Mouse (Mus musculus) G1E (cell line): ENCODE results near the gene Hbp1. TPM values are rescaled to one million over a fixed set of nuclear protein-coding genes. Genes with fewer than 3 reads are reported as not detected.

Experiments
- ATAC-seq: 2 replicates; pipeline ENCODE4 v1.8.0; 2016; ENCODE audit warnings: mild to moderate bottlenecking; ENCODE audit not compliant: insufficient number of reproducible peaks, poor library complexity, low FRiP score, severe bottlenecking; ENCODE audit errors: extremely low read depth
- DNase-seq: peaks from one replicate; pipeline ENCODE4 v3.0.0; 2012; ENCODE audit warnings: low spot score
- H3K27me3 ChIP-seq: 2 replicates; pipeline ENCODE4 v1.6.1; 2012; ENCODE audit warnings: mild to moderate bottlenecking, low read length, inconsistent platforms; ENCODE audit not compliant: insufficient read depth
- H3K36me3 ChIP-seq: replicated peaks from 2 replicates; pipeline ENCODE3; 2012; ENCODE audit warnings: mild to moderate bottlenecking, inconsistent platforms
- H3K4me1 ChIP-seq: 2 replicates; pipeline ENCODE4 v1.6.1; 2012; ENCODE audit warnings: low read depth, low read length, inconsistent platforms, mixed read lengths; ENCODE audit not compliant: insufficient read depth
- H3K4me3 ChIP-seq: 2 replicates; pipeline ENCODE4 v1.5.1; 2012; ENCODE audit warnings: low read depth, mild to moderate bottlenecking, inconsistent platforms, low read length, moderate library complexity, mixed read lengths
- H3K9me3 ChIP-seq: replicated peaks from 2 replicates; pipeline ENCODE4 v1.6.1; 2012; ENCODE audit warnings: inconsistent platforms
- CTCF ChIP-seq: IDR thresholded peaks from 2 replicates; pipeline ENCODE4 v1.5.1; 2012; ENCODE audit warnings: low read depth, low read length, inconsistent platforms, mixed read lengths
- GATA1 ChIP-seq: IDR thresholded peaks from 2 replicates; pipeline ENCODE4 v1.6.1; 2012; ENCODE audit warnings: borderline replicate concordance, low read length, inconsistent platforms, mixed read lengths
- GATA2 ChIP-seq: IDR thresholded peaks from 2 replicates; pipeline ENCODE4 v1.6.1; 2012; ENCODE audit warnings: low read depth, low read length, inconsistent platforms, borderline replicate concordance
- POLR2AphosphoS5 ChIP-seq: IDR thresholded peaks from 2 replicates; pipeline ENCODE4 v1.6.1; 2012; ENCODE audit warnings: low read depth, low read length, inconsistent platforms; ENCODE audit not compliant: insufficient replicate concordance
- TAL1 ChIP-seq: conservative IDR thresholded peaks from 2 replicates; pipeline ENCODE4 v1.6.1; 2012; ENCODE audit warnings: low read depth, low read length, inconsistent platforms, mixed read lengths
- polyA plus RNA-seq: library from polyadenylated mRNA; stranded (reverse); fragments of >175 nt; gene quantifications from 2 replicates; pipeline ENCODE4 v1.2.3, GENCODE M21; 2012
- total RNA-seq, 2 experiments: library from RNA; stranded (forward) in 1 of 2; stranded (reverse) in 1 of 2; fragments of 200-1000 nt in 1 of 2; fragments of >200 nt in 1 of 2; fragmentation: Nextera tagmentation in 1 of 2; gene quantifications; 2 replicates each; pipeline ENCODE4 v1.2.3; 2014 to 2017

The Hbp1 gene
- total and polyA plus RNA-seq, 3 experiments = 2.5 to 152 (median 120) TPM

DNA sequence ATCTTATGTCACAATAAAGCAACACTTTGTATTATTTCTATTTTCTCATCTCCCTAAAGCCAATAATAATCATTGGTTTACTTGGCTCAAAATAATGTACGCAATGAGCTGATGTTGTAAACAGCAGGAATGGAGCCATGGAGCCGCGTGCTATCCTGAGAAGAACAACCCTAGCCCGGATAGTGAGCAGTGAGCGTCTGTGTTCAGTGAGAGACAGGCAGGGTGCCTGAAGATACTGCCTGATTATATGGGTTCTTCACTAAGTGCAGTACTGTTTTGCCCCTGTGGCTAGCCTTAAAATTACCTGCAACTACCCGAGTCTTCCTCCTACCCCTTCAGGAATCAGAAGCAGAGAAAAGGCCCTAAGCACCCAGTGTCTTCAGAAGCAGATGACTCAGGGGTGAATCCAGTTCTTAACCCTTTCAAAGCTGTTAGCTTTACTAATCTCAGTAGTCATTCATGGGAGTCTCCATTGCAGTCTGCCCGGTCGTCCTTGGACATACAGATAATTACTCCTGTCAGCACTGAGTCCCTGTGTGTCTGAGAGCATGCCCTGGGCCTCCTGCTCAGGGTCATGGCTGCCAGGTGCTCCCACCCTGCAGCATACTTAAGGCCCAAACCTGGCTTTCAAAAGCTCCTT lies 55.1 kb downstream of the Hbp1 start:
- H3K36me3 ChIP-seq = peaks cover 59% of the 10 kb centered on the region

DNA sequence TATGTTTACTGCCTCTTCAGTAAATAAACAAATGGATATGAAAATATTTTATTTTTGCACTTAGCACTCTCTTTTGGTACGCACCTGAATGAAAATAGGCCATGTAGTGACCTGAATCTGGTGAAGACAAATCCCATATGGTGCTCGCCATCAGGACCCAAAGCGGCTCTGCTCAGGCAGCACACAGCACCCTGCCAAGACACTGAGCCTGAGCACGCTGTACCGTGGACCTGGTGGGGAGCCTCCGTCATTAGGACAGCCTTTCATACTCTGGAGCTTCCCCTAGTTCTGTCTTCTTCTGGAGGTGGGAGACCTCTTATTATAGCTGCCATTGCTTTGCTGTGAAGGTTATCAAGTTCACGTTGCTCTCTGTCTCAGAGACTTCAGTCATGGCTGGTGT lies 57.6 kb downstream of the Hbp1 start:
- TF ChIP-seq TAL1 (no peak), POLR2AphosphoS5 (no peak), GATA2 (no peak), CTCF (no peak), GATA1 (no peak)
- H3K4me3 ChIP-seq = no peak overlapping the region
- ATAC-seq (no peak), DNase-seq (no peak)
- H3K36me3 ChIP-seq = peaks cover 66% of the 10 kb centered on the region
- H3K4me1 ChIP-seq = 0 out of 2 replicates have a peak, but pooled peaks cover 2% of the 10 kb centered on the region
- H3K9me3 ChIP-seq = no peaks in the 10 kb centered on the region
- no peaks in the 10 kb centered on the region for H3K27me3 ChIP-seq

More for the DNA sequence above, 55.1 kb downstream of the Hbp1 start:
- Histone ChIP-seq H3K9me3 (no peaks in the 10 kb centered on the region), H3K27me3 (no peaks in the 10 kb centered on the region), H3K4me3 (no peak overlapping the region), H3K4me1 (0 out of 2 replicates have a peak, but pooled peaks cover 2% of the 10 kb centered on the region)
- no peak for TF ChIP-seq GATA2
- no peak for TF ChIP-seq CTCF
- ATAC-seq = no peak
- no peak for DNase-seq

DNA sequence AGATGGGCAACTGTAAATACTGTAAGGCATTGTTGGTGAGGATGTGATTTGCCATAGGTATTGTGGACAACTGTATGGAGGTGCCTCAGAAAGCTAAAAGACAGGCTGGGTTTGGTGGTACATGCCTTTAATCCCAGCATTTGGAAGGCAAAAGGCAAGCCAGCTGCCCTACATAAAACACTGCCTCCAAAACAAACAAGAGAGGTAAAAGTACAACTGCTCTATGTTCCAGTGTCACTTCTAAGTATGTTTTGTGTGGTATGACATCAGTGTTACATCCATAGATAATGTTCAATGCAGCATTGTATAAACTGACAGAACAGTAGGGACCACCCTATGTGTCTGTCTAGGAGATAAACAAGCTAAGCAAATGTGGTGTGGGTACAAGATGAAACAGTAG lies 58.3 kb downstream of the Hbp1 start:
- no peak for ATAC-seq
- no peaks in the 10 kb centered on the region for H3K27me3 ChIP-seq
- H3K4me3 ChIP-seq = no peak overlapping the region
- no peak for DNase-seq
- H3K4me1 ChIP-seq = 0 out of 2 replicates have a peak, but pooled peaks cover 2% of the 10 kb centered on the region
- peaks cover 66% of the 10 kb centered on the region for H3K36me3 ChIP-seq
- H3K9me3 ChIP-seq = no peaks in the 10 kb centered on the region
- TF ChIP-seq TAL1 = no peak
- no peak for TF ChIP-seq POLR2AphosphoS5
- no peak for TF ChIP-seq CTCF
- TF ChIP-seq GATA1 = no peak
- TF ChIP-seq GATA2 = no peak

DNA sequence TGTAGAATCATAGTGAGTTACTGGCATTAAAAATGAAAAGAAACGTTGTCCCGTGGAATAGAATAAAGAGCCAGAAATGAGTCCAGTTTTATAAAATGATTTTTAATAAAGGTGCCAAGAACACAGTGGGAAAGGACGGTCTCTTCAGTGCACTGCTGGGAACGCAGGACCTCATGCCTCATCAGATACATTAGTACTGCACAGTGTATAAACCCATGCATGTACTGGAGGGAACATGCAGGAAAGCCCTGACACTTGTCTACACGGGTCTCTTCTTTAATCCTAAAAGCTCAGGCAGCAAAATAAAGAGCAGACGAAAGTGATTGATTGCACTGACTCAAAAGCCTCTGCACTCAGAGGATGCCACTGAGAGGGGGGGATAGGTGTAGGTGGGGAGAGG lies 59.6 kb downstream of the Hbp1 start:
- ATAC-seq (no peak), DNase-seq (no peak)
- Histone ChIP-seq H3K9me3 (no peaks in the 10 kb centered on the region), H3K27me3 (no peaks in the 10 kb centered on the region), H3K4me3 (no peak overlapping the region), H3K36me3 (peaks cover 67% of the 10 kb centered on the region), H3K4me1 (no peaks in the 10 kb centered on the region)
- TF ChIP-seq CTCF (no peak), GATA1 (no peak), POLR2AphosphoS5 (no peak), TAL1 (no peak), GATA2 (no peak)

DNA sequence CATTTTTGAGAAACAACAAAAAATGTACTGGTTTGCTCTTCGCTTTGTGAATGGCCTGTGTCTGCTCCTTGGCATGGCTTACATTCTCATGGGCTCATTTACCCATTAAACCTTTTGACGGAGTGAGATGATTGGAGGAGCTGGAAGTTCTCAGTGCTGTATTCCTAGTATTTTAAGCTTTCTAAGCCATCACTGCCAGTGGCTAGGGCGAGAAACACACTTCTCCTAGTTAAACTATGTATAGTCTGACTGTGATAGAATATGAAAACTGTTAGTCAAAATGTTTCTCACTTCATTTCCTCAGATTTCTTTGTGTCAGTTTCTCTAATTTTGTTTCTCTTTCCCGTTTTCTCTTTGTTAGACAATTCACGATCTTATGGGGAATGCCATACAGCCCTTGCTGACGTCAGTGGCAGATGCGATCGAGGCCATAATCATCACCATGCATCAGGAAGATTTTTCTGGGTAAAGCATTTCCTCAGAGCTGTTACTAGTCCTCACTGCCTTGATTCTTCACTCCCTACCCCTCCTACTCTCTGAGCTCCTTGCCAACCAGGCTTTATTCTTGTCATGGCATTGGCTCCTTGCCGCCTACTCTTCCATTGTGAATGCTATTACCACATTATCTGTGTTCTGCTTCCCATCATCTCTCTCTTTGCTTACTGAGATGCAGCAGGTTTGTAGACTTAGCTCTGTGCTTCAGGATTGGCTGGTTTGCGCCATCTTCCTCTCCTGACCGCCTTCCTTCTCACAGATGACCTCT lies 64.3 kb downstream of the Hbp1 start:
- H3K36me3 ChIP-seq = peaks cover 60% of the 10 kb centered on the region
- H3K4me3 ChIP-seq = no peak overlapping the region
- H3K9me3 ChIP-seq = no peaks in the 10 kb centered on the region
- ATAC-seq (no peak), DNase-seq (no peak)
- TF ChIP-seq GATA1 (no peak), TAL1 (no peak), POLR2AphosphoS5 (no peak), CTCF (no peak), GATA2 (no peak)
- H3K4me1 ChIP-seq = no peaks in the 10 kb centered on the region
- no peaks in the 10 kb centered on the region for H3K27me3 ChIP-seq

DNA sequence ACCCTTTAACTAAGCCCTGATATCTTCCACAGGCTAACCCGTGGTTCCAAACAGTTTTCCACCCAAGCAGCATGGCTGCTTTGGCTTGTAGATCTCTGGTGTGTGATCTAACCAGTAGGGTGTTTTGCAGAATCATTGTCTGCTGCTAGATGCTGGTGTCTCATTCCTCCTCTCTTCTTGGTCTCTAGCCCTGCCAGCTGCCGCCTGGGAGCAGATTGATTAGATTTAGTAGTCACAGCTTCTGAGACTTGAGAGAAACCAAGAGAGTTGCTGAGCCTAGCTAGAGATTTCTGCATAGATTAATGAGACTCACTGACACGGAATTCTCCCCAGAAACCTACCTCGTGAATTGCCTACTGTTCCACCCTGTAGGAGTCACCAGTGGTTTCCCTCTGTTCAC lies 65.3 kb downstream of the Hbp1 start:
- H3K4me3 ChIP-seq = no peak overlapping the region
- no peaks in the 10 kb centered on the region for H3K27me3 ChIP-seq
- H3K9me3 ChIP-seq = no peaks in the 10 kb centered on the region
- no peaks in the 10 kb centered on the region for H3K4me1 ChIP-seq
- TF ChIP-seq GATA1 (no peak), CTCF (no peak), POLR2AphosphoS5 (no peak), TAL1 (no peak), GATA2 (no peak)
- peaks cover 53% of the 10 kb centered on the region for H3K36me3 ChIP-seq
- DNase-seq (no peak), ATAC-seq (no peak)
